Mouse (Mus musculus) CH12.LX (cell line): Measurements from ENCODE around the gene Fam24a.

ENCODE experiments used
- CHD2 ChIP-seq: IDR thresholded peaks from 2 replicates; pipeline ENCODE4 v1.6.1; 2011; ENCODE audit warnings: low read length, improper control_type of control experiment
- CTCF ChIP-seq, 2 experiments: IDR thresholded peaks in 1 of 2; conservative IDR thresholded peaks in 1 of 2; 2 replicates each; pipeline ENCODE4 v1.5.1; 2011 to 2012; ENCODE audit warnings: low read depth in 2 of 2, low read length in 2 of 2, improper control_type of control experiment in 1 of 2, inconsistent platforms in 1 of 2, mild to moderate bottlenecking in 1 of 2, moderate library complexity in 1 of 2
- ELF1 ChIP-seq: IDR thresholded peaks from 2 replicates; pipeline ENCODE4 v1.6.1; 2014; ENCODE audit warnings: low read depth, mild to moderate bottlenecking, inconsistent platforms, low read length, improper control_type of control experiment
- EP300 ChIP-seq: IDR thresholded peaks from 2 replicates; pipeline ENCODE4 v1.6.1; 2011; ENCODE audit warnings: low read length, improper control_type of control experiment
- JUN ChIP-seq: IDR thresholded peaks from 2 replicates; pipeline ENCODE4 v1.6.1; 2011; ENCODE audit warnings: low read depth, mild to moderate bottlenecking, low read length, improper control_type of control experiment, moderate library complexity; ENCODE audit not compliant: insufficient read depth
- MAFK ChIP-seq: IDR thresholded peaks from 2 replicates; pipeline ENCODE4 v1.6.1; 2011; ENCODE audit warnings: low read length, improper control_type of control experiment; ENCODE audit not compliant: insufficient replicate concordance
- MEF2A ChIP-seq: IDR thresholded peaks from 2 replicates; pipeline ENCODE4 v1.6.1; 2014; ENCODE audit warnings: low read depth, mild to moderate bottlenecking, inconsistent platforms, low read length, improper control_type of control experiment, borderline replicate concordance
- POLR2A ChIP-seq: IDR thresholded peaks from 2 replicates; pipeline ENCODE4 v1.6.1; 2011; ENCODE audit warnings: low read depth, mild to moderate bottlenecking, improper control_type of control experiment, low read length
- POLR2AphosphoS2 ChIP-seq: IDR thresholded peaks from 2 replicates; pipeline ENCODE4 v1.6.1; 2011; ENCODE audit warnings: low read depth, low read length, improper control_type of control experiment
- USF1 ChIP-seq: IDR thresholded peaks from 2 replicates; pipeline ENCODE4 v1.6.1; 2014; ENCODE audit warnings: low read depth, mild to moderate bottlenecking, inconsistent platforms, low read length, improper control_type of control experiment
- ZKSCAN1 ChIP-seq: IDR thresholded peaks from 2 replicates; pipeline ENCODE4 v1.6.1; 2012; ENCODE audit warnings: low read depth, inconsistent platforms, low read length, improper control_type of control experiment, borderline replicate concordance

GRCm38 (mm10) chr7:131333564-131333963, at the start of gene Fam24a:
- no peak for TF ChIP-seq CTCF (conservative IDR thresholded peaks at IDR 0.05 in 1 of 2, IDR thresholded peaks at IDR 0.05 in 1 of 2; ENCODE audit: low read depth in 2 of 2, low read length in 2 of 2)
- no peak for TF ChIP-seq MEF2A
- TF ChIP-seq MAFK, result no peak
- no peak for TF ChIP-seq EP300
- no peak for TF ChIP-seq JUN
- no peak for TF ChIP-seq ELF1
- no peak for TF ChIP-seq POLR2A
- no peak for TF ChIP-seq POLR2AphosphoS2
- TF ChIP-seq USF1, result no peak
- TF ChIP-seq ZKSCAN1, result no peak
- TF ChIP-seq CHD2, result no peak
